Mouse (Mus musculus): ENCODE data around the gene Pla2g10.
"Not testable (repeated sequence)": the region's sequence is repeated elsewhere in the genome, so short reads cannot be mapped to it uniquely, and the experiment has no call there.

Gene Pla2g10

GRCm38 (mm10) chr16:13729428-13729827 is 1.4 kb downstream of the Pla2g10 start:
- no peak for DNase-seq (ENCODE audit: low read depth, low spot score)

GRCm38 (mm10) chr16:13727811-13728335 is 2.9 kb downstream of the Pla2g10 start:
- DNase-seq (ENCODE audit: low read depth, low spot score): no peak

GRCm38 (mm10) chr16:13722937-13723336 is 7.8 kb downstream of the Pla2g10 start:
- no peak for DNase-seq (ENCODE audit: low read depth, low spot score)

- DNase-seq (ENCODE audit: low read depth, low spot score): no peak
These were observed 13.8 kb downstream of the Pla2g10 start for GRCm38 (mm10) chr16:13716821-13717553.

- no peak for DNase-seq (ENCODE audit: low read depth, low spot score)
These were observed 15.9 kb downstream of the Pla2g10 start for GRCm38 (mm10) chr16:13714910-13715309.

GRCm38 (mm10) chr16:13704676-13705075 is 26.1 kb downstream of the Pla2g10 start:
- no peak for DNase-seq (ENCODE audit: low read depth, low spot score)

GRCm38 (mm10) chr16:13702184-13702583 is 28.6 kb downstream of the Pla2g10 start:
- no peak for DNase-seq (ENCODE audit: low read depth, low spot score)

- DNase-seq (ENCODE audit: low read depth, low spot score): no peak
These were observed 31.8 kb downstream of the Pla2g10 start for GRCm38 (mm10) chr16:13698998-13699397.

- no peak for DNase-seq (ENCODE audit: low read depth, low spot score)
These were observed 52.0 kb downstream of the Pla2g10 start for GRCm38 (mm10) chr16:13678601-13679319.

- DNase-seq (ENCODE audit: low read depth, low spot score): no peak
These were observed 56.3 kb downstream of the Pla2g10 start for GRCm38 (mm10) chr16:13674511-13674910.

- DNase-seq (ENCODE audit: low read depth, low spot score): no peak
These were observed 57.7 kb downstream of the Pla2g10 start for GRCm38 (mm10) chr16:13673114-13673513.

GRCm38 (mm10) chr16:13672386-13672898 is 58.3 kb downstream of the Pla2g10 start:
- DNase-seq (ENCODE audit: low read depth, low spot score): no peak

- peak; percentile 89 for DNase-seq (ENCODE audit: low read depth, low spot score)
These were observed 58.9 kb downstream of the Pla2g10 start, which contains the start of the genes Bfar and 3110001I22Rik for GRCm38 (mm10) chr16:13671685-13672385. Bfar (plus strand) TSS chr16:13671858. 3110001I22Rik (plus strand) TSS chr16:13671929.

GRCm38 (mm10) chr16:13670896-13671295 is 59.9 kb downstream of the Pla2g10 start:
- not testable (repeated sequence) for DNase-seq (ENCODE audit: low read depth, low spot score)

GRCm38 (mm10) chr16:13669282-13669681 is 61.5 kb downstream of the Pla2g10 start:
- DNase-seq (ENCODE audit: low read depth, low spot score): no peak

GRCm38 (mm10) chr16:13668402-13669108 is 62.2 kb downstream of the Pla2g10 start:
- no peak for DNase-seq (ENCODE audit: low read depth, low spot score)

- DNase-seq (ENCODE audit: low read depth, low spot score): peak; percentile 76
These were observed 62.9 kb downstream of the Pla2g10 start, which contains the start of gene Parn for GRCm38 (mm10) chr16:13667878-13668343. Parn (minus strand) TSS chr16:13668170.

Measured in brain, embryonic 18.5 days (tissue).